Mouse (Mus musculus): ENCODE data around the gene Farsb. TPM values are rescaled to one million over a fixed set of nuclear protein-coding genes. Genes with fewer than 3 reads are reported as not detected.
"Not testable (repeated sequence)": the region's sequence is repeated elsewhere in the genome, so short reads cannot be mapped to it uniquely, and the experiment has no call there.

The Farsb gene
- polyA plus RNA-seq, 1 experiment from 2014 or later: 141 TPM

DNA sequence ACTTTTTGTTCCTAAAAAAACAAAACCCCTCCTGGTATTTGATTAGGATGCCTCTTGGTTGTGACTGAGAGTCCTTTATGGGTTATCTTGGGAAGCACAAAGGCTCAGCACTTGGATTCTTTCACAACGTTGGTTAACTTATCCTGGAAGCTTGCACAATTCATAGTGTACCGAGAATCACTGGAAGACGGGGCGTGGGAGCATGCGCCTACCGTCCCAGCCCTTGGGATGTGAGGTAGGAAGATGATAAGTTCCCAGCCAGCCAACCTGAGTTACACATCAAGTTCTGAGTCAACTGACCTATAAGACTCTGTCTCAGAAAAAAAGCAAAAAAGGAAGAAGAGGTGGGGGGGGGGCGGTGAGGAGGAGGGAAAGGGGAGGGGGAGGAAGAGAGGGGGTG is 30.2 kb upstream of the Farsb start:
- H3K9me3 ChIP-seq: no peaks in the 10 kb centered on the region
- H3K4me1 ChIP-seq: no peaks in the 10 kb centered on the region
- H3K4me2 ChIP-seq (replicated peaks): no peak overlapping the region
- H3K36me3 ChIP-seq: no peaks in the 10 kb centered on the region
- no peak for ATAC-seq (ENCODE audit: insufficient number of reproducible peaks, insufficient read depth, low FRiP score, low TSS enrichment)
- no peak overlapping the region for H3K27ac ChIP-seq
- WGBS: 91% methylated on average over 7 of the region's 7 CpGs
- H3K9ac ChIP-seq: no peak overlapping the region
- no peaks in the 10 kb centered on the region for H3K27me3 ChIP-seq
- no peak overlapping the region for H3K4me3 ChIP-seq

DNA sequence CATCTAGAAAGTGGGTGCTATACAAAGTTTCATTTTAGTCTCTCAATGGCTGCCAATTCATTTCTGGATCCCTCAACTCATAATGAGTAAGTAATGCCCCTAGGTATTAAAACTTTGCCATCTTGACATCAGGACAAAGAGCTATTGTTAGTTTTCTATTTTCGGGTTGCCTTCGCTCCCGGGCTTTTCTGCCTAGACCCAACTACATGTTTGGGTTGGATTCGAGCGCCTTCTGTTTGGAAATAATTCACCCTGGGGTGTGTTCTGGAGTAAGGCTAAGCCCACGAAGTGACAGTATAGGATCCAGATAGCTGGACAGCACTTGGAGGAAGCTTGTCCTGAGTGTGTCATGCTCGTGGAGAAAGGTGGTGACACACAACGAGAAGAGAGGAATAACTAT is 24.1 kb upstream of the Farsb start:
- no peak overlapping the region for H3K9ac ChIP-seq
- no peak overlapping the region for H3K4me3 ChIP-seq
- no peaks in the 10 kb centered on the region for H3K9me3 ChIP-seq
- 57% methylated on average over 8 of the region's 8 CpGs for WGBS
- H3K4me2 ChIP-seq (replicated peaks): no peak overlapping the region
- no peak overlapping the region for H3K27ac ChIP-seq
- no peaks in the 10 kb centered on the region for H3K36me3 ChIP-seq
- no peak for ATAC-seq (ENCODE audit: insufficient number of reproducible peaks, insufficient read depth, low FRiP score, low TSS enrichment)
- H3K4me1 ChIP-seq: peaks cover 5% of the 10 kb centered on the region; the same call in 1 of the 2 replicates
- H3K27me3 ChIP-seq: 0 out of 2 replicates have a peak, but pooled peaks cover 5% of the 10 kb centered on the region

DNA sequence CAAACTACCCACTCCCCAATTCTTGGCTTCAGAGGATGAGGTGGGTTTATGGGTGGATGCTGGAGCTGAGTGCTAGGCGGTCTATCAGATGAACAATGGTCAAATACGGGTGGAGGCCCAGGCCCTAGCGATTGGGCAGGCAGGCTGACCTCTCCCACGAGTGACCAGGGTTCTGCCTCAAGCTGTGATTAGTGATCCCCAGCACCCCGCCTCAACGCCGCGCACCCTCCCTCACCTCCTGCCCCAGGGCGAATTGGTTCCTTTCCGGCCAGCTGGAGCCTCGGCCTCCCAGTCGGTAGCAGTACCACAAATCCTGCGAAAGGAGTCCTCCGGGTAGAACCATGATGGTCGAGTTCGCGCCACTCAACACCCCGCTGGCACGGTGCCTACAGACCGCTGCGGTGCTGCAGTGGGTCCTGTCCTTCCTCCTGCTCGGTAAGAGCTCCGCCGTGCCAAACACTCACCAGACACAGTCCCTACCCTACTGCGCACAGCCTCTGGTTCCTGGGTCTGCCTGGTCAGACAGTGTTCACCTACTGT is 23.0 kb upstream of the Farsb start, which contains the start of gene BC035947:
BC035947 (minus strand) TSS at position 538 of the 540 bp plus-strand sequence.
- Histone ChIP-seq H3K4me3 (peak within 1 kb of the TSS; percentile 32), H3K9ac (peak within 1 kb of the TSS; percentile 52; the same call in 1 of the 2 replicates), H3K4me1 (peaks cover 5% of the 10 kb centered on the region; the same call in 1 of the 2 replicates), H3K4me2 (replicated peaks) (peak within 1 kb of the TSS; percentile 61), H3K36me3 (no peaks in the 10 kb centered on the region), H3K27ac (no peak within 1 kb of the TSS), H3K27me3 (0 out of 2 replicates have a peak, but pooled peaks cover 5% of the 10 kb centered on the region), H3K9me3 (no peaks in the 10 kb centered on the region)
- WGBS: 4% methylated on average over 25 of the region's 25 CpGs
- ATAC-seq (ENCODE audit: insufficient number of reproducible peaks, insufficient read depth, low FRiP score, low TSS enrichment): peak; percentile 67; the same call in 1 of the 2 replicates

DNA sequence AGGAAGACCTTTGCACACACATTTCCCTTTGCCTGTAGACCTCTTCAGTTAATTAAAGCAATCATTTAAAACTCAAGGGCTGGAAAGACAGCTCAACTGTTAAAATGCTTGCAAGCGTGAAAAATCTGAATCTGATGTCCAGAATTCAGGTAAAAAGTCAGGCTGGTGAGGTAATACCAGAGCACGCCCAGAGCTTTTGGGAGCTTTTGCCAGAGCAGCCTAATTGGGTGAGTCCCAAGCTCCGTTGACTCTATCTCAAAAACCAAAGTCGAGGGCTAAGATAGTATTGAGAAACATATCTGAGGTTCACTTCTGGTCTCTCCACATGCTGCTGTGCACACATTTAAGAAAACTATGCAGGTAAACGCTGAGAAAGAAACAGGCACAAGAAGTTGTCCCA is 22.2 kb upstream of the Farsb start, which contains the start of gene Mogat1:
Mogat1 (plus strand) TSS at position 130 of the 400 bp plus-strand sequence.
- no peak within 1 kb of the TSS for H3K27ac ChIP-seq
- WGBS: 68% methylated on average over 5 of the region's 5 CpGs
- no peak for ATAC-seq (ENCODE audit: insufficient number of reproducible peaks, insufficient read depth, low FRiP score, low TSS enrichment)

DNA sequence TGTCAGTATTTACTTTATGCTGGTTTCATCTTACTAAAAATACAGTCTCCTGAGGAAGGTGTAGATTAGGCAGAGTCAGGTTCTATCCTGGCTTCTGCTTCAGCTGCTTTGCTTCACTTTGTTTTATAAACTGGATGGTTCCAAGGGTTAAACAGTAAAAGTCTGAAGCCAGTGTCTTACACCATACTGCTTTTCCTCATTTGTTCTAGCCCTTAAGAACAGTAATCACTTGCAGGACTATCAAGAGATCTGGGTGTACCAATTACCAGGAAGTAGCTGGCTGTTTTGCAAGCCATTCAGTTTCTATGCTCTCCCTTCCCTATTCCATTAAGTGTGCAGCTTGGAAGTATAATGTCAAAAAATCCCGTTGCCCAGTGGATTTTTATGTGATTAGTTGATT is 18.4 kb upstream of the Farsb start:
- Histone ChIP-seq H3K9me3 (no peaks in the 10 kb centered on the region), H3K36me3 (no peaks in the 10 kb centered on the region), H3K4me2 (replicated peaks) (no peak overlapping the region), H3K4me1 (peaks cover 5% of the 10 kb centered on the region; the same call in 1 of the 2 replicates), H3K9ac (no peak overlapping the region), H3K27me3 (0 out of 2 replicates have a peak, but pooled peaks cover 5% of the 10 kb centered on the region), H3K4me3 (no peak overlapping the region), H3K27ac (no peak overlapping the region)
- ATAC-seq (ENCODE audit: insufficient number of reproducible peaks, insufficient read depth, low FRiP score, low TSS enrichment): no peak
- WGBS: 46% methylated on average over 1 of the region's 1 CpGs

More for the DNA sequence above, 22.2 kb upstream of the Farsb start, which contains the start of gene Mogat1:
- no peaks in the 10 kb centered on the region for H3K9me3 ChIP-seq
- peak within 1 kb of the TSS; percentile 52; the same call in 1 of the 2 replicates for H3K9ac ChIP-seq
- 0 out of 2 replicates have a peak, but pooled peaks cover 5% of the 10 kb centered on the region for H3K27me3 ChIP-seq
- H3K4me3 ChIP-seq: peak within 1 kb of the TSS; percentile 32
- H3K4me2 ChIP-seq (replicated peaks): peak within 1 kb of the TSS; percentile 61
- H3K36me3 ChIP-seq: no peaks in the 10 kb centered on the region
- peaks cover 5% of the 10 kb centered on the region; the same call in 1 of the 2 replicates for H3K4me1 ChIP-seq

DNA sequence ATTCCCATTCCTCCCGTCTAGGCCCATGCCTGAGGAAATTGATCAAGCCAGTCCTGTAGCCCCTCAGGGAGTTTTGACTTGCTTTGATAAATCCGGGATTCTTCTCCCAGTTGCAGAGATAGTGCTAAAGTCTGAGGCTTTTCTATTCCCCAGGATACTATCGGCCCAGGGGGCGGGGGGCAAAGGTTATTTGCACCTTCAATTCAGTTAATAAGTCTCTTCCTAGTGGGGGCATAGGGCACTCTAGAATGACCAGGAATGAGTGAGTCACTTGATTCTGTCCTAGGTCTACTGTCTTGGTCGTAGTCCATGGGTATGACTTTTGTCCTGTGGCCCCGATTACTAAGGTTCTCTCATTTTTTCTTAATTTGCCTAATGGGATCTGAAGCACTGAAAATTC is 13.8 kb upstream of the Farsb start:
- H3K4me1 ChIP-seq: no peaks in the 10 kb centered on the region
- H3K4me3 ChIP-seq: no peak overlapping the region
- H3K36me3 ChIP-seq: no peaks in the 10 kb centered on the region
- no peak overlapping the region for H3K4me2 ChIP-seq (replicated peaks)
- no peak overlapping the region for H3K27ac ChIP-seq
- WGBS: 86% methylated on average over 6 of the region's 6 CpGs
- no peaks in the 10 kb centered on the region for H3K9me3 ChIP-seq
- no peak for ATAC-seq (ENCODE audit: insufficient number of reproducible peaks, insufficient read depth, low FRiP score, low TSS enrichment)
- no peaks in the 10 kb centered on the region for H3K27me3 ChIP-seq
- no peak overlapping the region for H3K9ac ChIP-seq

DNA sequence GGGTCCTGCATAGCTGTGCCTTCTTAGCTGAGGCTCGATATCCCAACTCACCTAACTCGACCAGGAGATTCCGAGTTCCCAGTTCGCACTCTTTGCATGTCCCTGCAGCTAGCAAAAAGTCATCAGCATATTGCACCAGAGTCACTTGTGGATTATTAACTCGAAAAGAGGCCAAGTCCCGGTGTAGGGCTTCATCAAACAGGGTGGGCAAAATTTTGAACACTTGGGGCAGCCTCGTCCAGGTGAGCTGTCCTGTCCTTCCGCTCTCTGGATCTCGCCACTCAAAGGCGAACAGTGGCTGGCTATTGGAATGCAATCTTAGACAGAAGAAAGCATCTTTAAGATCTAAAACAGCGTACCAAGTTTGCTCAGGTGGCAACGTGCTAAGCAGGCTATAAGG is 13.2 kb upstream of the Farsb start:
- not testable (repeated sequence) for H3K4me3 ChIP-seq; H3K9me3 ChIP-seq; H3K9ac ChIP-seq; H3K27me3 ChIP-seq; H3K27ac ChIP-seq; H3K4me1 ChIP-seq; H3K36me3 ChIP-seq; ATAC-seq (ENCODE audit: insufficient number of reproducible peaks, insufficient read depth, low FRiP score, low TSS enrichment); H3K4me2 ChIP-seq (replicated peaks)
- WGBS: 88% methylated on average over 12 of the region's 12 CpGs

DNA sequence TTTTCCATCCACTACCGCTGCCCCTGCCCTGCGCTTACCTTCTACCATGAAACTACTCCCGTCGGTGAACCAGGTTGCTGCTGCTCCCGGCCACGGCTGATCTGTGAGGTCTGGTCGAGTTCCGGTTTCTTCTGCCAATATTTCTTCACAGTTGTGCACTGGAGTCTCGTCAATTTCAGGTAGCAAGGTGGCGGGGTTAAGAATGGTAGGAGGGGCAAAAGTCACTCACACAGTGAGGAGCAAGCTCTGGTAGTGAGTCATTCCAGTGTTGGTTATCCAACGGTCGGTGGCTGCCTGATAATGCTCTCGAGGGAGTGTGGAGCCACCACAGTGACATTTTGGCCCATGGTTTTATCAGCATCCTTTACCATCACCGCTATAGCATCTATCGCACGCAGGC is 12.3 kb upstream of the Farsb start:
- Histone ChIP-seq H3K27ac (no peak overlapping the region), H3K4me1 (no peaks in the 10 kb centered on the region), H3K27me3 (no peaks in the 10 kb centered on the region), H3K4me3 (no peak overlapping the region), H3K9me3 (no peaks in the 10 kb centered on the region), H3K9ac (no peak overlapping the region), H3K36me3 (no peaks in the 10 kb centered on the region), H3K4me2 (replicated peaks) (no peak overlapping the region)
- WGBS: 92% methylated on average over 16 of the region's 16 CpGs
- ATAC-seq (ENCODE audit: insufficient number of reproducible peaks, insufficient read depth, low FRiP score, low TSS enrichment): no peak

DNA sequence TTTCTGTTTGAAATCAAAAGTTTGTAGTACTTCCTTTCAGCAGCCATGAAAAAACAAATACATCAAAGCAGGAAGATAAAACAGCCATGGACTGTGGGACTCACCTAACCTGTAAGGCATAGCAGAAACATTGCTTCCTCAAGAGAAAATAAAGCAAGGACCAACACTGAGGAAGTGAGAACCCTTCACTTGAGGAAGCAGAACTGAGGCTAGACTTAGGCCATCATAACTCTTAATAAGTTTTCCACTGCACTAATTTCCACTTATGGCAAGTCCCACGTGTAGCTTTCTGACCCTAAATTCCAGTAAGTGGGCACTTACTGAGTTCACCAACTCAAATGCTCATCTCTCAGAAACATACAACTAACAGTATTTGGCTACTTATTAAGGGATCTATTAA is 1.4 kb upstream of the Farsb start:
- Histone ChIP-seq H3K27ac (no peak overlapping the region), H3K4me1 (peaks cover 17% of the 10 kb centered on the region), H3K36me3 (no peaks in the 10 kb centered on the region), H3K9ac (no peak overlapping the region), H3K4me2 (replicated peaks) (no peak overlapping the region), H3K27me3 (0 out of 2 replicates have a peak, but pooled peaks cover 2% of the 10 kb centered on the region), H3K9me3 (no peaks in the 10 kb centered on the region), H3K4me3 (no peak overlapping the region)
- ATAC-seq (ENCODE audit: insufficient number of reproducible peaks, insufficient read depth, low FRiP score, low TSS enrichment): no peak
- 69% methylated on average over 1 of the region's 1 CpGs for WGBS

DNA sequence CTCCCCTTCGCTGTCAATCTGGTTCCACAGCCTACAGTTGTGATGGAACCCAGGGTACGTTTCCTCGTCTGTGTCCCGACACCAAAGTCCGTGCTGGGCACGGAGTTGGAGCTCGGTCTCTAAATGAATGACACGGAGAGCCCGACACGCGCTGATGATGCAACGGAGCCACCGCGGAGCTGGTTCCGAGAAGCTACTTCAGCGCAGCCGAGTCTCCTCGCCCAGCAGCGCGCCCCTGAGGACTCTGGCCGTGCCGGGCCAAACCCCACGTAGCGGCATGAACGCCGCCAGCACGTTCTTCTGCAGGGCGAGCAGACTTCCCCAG is 308 bp downstream of the Farsb start:
- Histone ChIP-seq H3K4me2 (replicated peaks) (peak overlapping the region; percentile 90), H3K4me3 (peak overlapping the region; percentile 90), H3K27ac (peak overlapping the region; percentile 65; the same call in 1 of the 2 replicates), H3K27me3 (0 out of 2 replicates have a peak, but pooled peaks cover 2% of the 10 kb centered on the region), H3K4me1 (peaks cover 17% of the 10 kb centered on the region), H3K9ac (peak overlapping the region; percentile 80), H3K36me3 (no peaks in the 10 kb centered on the region), H3K9me3 (no peaks in the 10 kb centered on the region)
- WGBS: under 1% methylated on average over 28 of the region's 28 CpGs
- ATAC-seq (ENCODE audit: insufficient number of reproducible peaks, insufficient read depth, low FRiP score, low TSS enrichment): 0 out of 2 replicates have a peak, but pooled peaks have one; percentile 3

DNA sequence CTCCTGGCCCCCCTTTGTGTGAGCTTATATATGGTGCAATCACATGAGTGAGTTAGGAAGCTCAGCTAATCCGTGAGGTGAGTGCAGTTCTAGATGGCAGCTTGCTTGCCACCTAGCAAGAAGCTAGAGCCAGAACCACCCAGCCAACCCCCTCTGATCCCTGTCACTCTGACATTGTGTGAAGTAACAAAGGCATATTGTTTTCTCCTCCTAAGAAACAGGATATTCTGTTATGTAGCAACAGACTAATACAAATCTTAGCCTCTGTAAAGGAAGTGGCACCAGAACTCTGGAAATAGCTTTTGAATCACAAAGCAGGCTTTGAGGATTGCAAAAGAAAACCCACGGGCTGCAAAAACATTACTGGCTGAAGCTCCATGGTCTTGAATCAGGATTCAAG is 4.3 kb downstream of the Farsb start:
- no peak overlapping the region for H3K4me3 ChIP-seq
- no peak overlapping the region for H3K27ac ChIP-seq
- 31% methylated on average over 2 of the region's 2 CpGs for WGBS
- peaks cover 16% of the 10 kb centered on the region for H3K36me3 ChIP-seq
- H3K27me3 ChIP-seq: no peaks in the 10 kb centered on the region
- no peak for ATAC-seq (ENCODE audit: insufficient number of reproducible peaks, insufficient read depth, low FRiP score, low TSS enrichment)
- no peaks in the 10 kb centered on the region for H3K9me3 ChIP-seq
- no peak overlapping the region for H3K4me2 ChIP-seq (replicated peaks)
- peaks cover 14% of the 10 kb centered on the region for H3K4me1 ChIP-seq
- no peak overlapping the region for H3K9ac ChIP-seq

DNA sequence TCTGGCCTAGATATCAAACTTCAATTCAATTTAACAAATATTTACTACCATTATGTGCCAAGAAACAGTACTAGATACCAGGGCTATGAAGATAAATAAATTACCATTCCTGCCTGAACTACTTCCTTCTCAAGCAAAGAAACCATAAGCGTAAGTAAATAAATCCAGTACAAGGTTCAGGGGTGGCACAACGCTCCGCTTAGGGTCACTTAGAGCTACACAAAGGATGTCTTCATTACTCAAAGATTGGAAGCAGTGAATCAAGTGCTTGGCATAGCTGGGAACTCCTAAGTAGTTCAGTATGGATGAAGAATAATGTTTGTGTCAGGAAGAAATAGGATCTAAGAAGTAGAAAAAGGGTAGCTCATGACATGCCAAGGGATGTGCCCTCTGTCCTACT is 5.3 kb downstream of the Farsb start:
- Histone ChIP-seq H3K4me2 (replicated peaks) (no peak overlapping the region), H3K4me1 (peaks cover 14% of the 10 kb centered on the region), H3K27ac (no peak overlapping the region), H3K4me3 (no peak overlapping the region), H3K27me3 (no peaks in the 10 kb centered on the region), H3K9ac (no peak overlapping the region), H3K9me3 (no peaks in the 10 kb centered on the region), H3K36me3 (peaks cover 19% of the 10 kb centered on the region)
- WGBS: 79% methylated on average over 3 of the region's 3 CpGs
- no peak for ATAC-seq (ENCODE audit: insufficient number of reproducible peaks, insufficient read depth, low FRiP score, low TSS enrichment)

Measured in embryonic facial prominence, embryonic 12.5 days (tissue).